Mouse (Mus musculus) C2C12 (cell line): Measurements from ENCODE around the gene Sec22b. TPM values are rescaled to one million over a fixed set of nuclear protein-coding genes. Genes with fewer than 3 reads are reported as not detected.

ENCODE experiments used
- H3K27me3 ChIP-seq: one replicate; pipeline ENCODE4 v1.6.1; 2011; ENCODE audit not compliant: control insufficient read depth, insufficient read depth, insufficient read length
- H3K36me3 ChIP-seq: one replicate; pipeline ENCODE4 v1.6.1; 2011; ENCODE audit not compliant: control insufficient read depth, insufficient read depth
- H3K4me3 ChIP-seq: one replicate; pipeline ENCODE4 v1.5.1; 2011; ENCODE audit warnings: mild to moderate bottlenecking, control low read depth; ENCODE audit not compliant: poor library complexity, insufficient read depth, severe bottlenecking
- H3K79me2 ChIP-seq: one replicate; pipeline ENCODE4 v1.6.1; 2011; ENCODE audit not compliant: control insufficient read depth, insufficient read depth
- H3K79me3 ChIP-seq: one replicate; pipeline ENCODE4 v1.6.1; 2011; ENCODE audit warnings: low read depth, control low read depth
- H3ac ChIP-seq: one replicate; pipeline ENCODE3; 2011; ENCODE audit warnings: low read depth; ENCODE audit not compliant: control insufficient read depth, insufficient read length
- CEBPB ChIP-seq: IDR thresholded peaks from one replicate; pipeline ENCODE4 v1.6.1; 2011; ENCODE audit warnings: low read depth, mild to moderate bottlenecking, control low read depth, moderate library complexity
- CTCF ChIP-seq: IDR thresholded peaks from one replicate; pipeline ENCODE4 v1.5.1; 2011; ENCODE audit not compliant: control insufficient read depth, insufficient read depth, insufficient read length
- FOSL1 ChIP-seq: IDR thresholded peaks from one replicate; pipeline ENCODE4 v1.8.0; 2011; ENCODE audit warnings: mild to moderate bottlenecking, low read length; ENCODE audit not compliant: poor library complexity, insufficient read depth, severe bottlenecking
- MAX ChIP-seq: IDR thresholded peaks from one replicate; pipeline ENCODE4 v1.6.1; 2011; ENCODE audit warnings: mild to moderate bottlenecking, control low read depth
- MYOD1 ChIP-seq: IDR thresholded peaks from one replicate; pipeline ENCODE4 v1.6.1; 2011; ENCODE audit warnings: low read depth; ENCODE audit not compliant: control insufficient read depth, insufficient read length
- MYOG ChIP-seq: IDR thresholded peaks from one replicate; pipeline ENCODE4 v1.6.1; 2011; ENCODE audit not compliant: control insufficient read depth, insufficient read length; ENCODE audit errors: extremely low read depth
- USF1 ChIP-seq: IDR thresholded peaks from one replicate; pipeline ENCODE4 v1.6.1; 2011; ENCODE audit warnings: low read depth, mild to moderate bottlenecking, control low read depth, moderate library complexity
- polyA plus RNA-seq: library from polyadenylated mRNA; unstranded; fragments of >200 nt; fragmentation: generic; extraction: Trizol; gene quantifications from one replicate; pipeline ENCODE4 v1.2.1, GENCODE M21; 2012; ENCODE audit warnings: missing spikeins

The Sec22b gene
- polyA plus RNA-seq, 1 experiment, result 60.0 TPM

- H3K79me2 ChIP-seq, result no peaks in the 10 kb centered on the region
These were observed 21.8 kb upstream of the Sec22b start for GRCm38 (mm10) chr3:97879222-97879621.

GRCm38 (mm10) chr3:97881576-97881975 is 19.4 kb upstream of the Sec22b start:
- TF ChIP-seq CEBPB (no peak), FOSL1 (no peak), MYOG (no peak), MYOD1 (no peak), CTCF (no peak), USF1 (no peak), MAX (no peak)

More at GRCm38 (mm10) chr3:97879222-97879621, 21.8 kb upstream of the Sec22b start:
- no peaks in the 10 kb centered on the region for H3K79me3 ChIP-seq
- TF ChIP-seq MYOG (no peak), MYOD1 (no peak), CEBPB (no peak), CTCF (peak; percentile 65)
- no peak overlapping the region for H3ac ChIP-seq
- no peaks in the 10 kb centered on the region for H3K27me3 ChIP-seq
- no peaks in the 10 kb centered on the region for H3K36me3 ChIP-seq
- no peak overlapping the region for H3K4me3 ChIP-seq

DNA sequence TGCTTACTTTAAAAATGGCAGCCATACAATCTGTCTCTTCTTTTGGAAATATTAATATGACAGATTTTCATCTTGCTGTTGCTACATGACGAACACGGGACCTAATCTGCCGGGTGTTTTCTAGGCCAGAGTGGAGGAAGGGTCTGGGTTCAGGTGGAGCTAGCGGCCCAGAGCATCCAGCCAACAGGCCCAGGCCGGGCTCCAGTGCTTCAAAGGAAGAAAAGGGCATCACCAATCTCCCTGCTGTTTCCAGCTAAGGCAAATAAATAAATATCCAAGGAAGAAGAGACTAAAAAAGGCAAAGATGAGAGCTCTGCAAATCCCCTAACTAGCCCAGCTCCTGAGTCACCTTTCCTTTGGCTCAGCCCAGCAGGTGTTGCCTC is 13.2 kb upstream of the Sec22b start:
- H3K79me2 ChIP-seq, result no peaks in the 10 kb centered on the region
- H3K79me3 ChIP-seq, result no peaks in the 10 kb centered on the region
- TF ChIP-seq MYOG, result no peak
- no peak for TF ChIP-seq MYOD1
- TF ChIP-seq FOSL1, result no peak
- peaks cover 23% of the 10 kb centered on the region for H3K27me3 ChIP-seq
- no peaks in the 10 kb centered on the region for H3K36me3 ChIP-seq
- H3K4me3 ChIP-seq, result no peak overlapping the region
- H3ac ChIP-seq, result no peak overlapping the region

More at GRCm38 (mm10) chr3:97881576-97881975, 19.4 kb upstream of the Sec22b start:
- Histone ChIP-seq H3K4me3 (no peak overlapping the region), H3K36me3 (no peaks in the 10 kb centered on the region), H3K27me3 (no peaks in the 10 kb centered on the region), H3K79me2 (no peaks in the 10 kb centered on the region), H3K79me3 (no peaks in the 10 kb centered on the region), H3ac (no peak overlapping the region)

DNA sequence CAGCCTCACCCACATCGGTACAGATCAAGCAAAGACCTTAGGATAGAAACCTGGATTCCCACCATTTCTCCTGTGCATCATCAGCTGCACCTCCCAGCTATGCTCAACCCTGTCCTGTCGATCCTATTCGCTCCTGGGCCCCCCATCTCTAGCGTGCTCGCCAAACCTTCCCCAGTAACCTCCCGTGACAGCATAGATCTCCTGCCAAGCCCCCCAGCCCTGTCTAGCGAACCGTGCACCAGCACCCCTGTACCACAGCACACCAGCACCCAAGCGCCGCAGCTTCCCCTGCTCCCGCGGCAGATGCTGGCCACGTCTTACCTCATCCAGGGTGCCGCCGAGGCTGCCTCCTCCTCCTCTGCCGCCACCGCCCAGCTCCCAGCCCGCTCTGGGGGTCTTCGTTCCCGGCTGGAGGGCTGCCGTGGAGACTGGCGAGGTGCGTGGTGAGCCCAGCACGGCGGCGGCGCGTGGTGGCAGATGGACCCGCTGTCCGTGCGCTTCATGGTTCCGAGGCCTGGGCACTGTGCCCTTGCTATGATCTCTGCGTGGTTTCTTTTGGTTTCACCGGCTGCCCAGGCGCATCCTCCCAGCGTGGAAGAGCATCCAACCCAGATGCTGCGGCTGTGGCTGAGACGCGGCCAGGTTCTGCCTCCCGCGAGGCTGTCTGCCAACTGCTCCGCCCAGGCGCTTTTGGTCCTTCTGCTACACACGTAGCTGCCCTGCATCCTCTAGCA is 12.7 kb upstream of the Sec22b start, which contains the start of gene Pde4dip:
Gene Pde4dip (minus strand): TSS at position 540 of the 734 bp plus-strand sequence.
- Histone ChIP-seq H3ac (peak within 1 kb of the TSS; percentile 55), H3K4me3 (peak within 1 kb of the TSS; percentile 11), H3K79me3 (no peaks in the 10 kb centered on the region), H3K27me3 (peaks cover 23% of the 10 kb centered on the region), H3K79me2 (no peaks in the 10 kb centered on the region), H3K36me3 (no peaks in the 10 kb centered on the region)
- TF ChIP-seq CTCF, result no peak
- TF ChIP-seq USF1, result no peak
- no peak for TF ChIP-seq FOSL1
- no peak for TF ChIP-seq MYOD1
- TF ChIP-seq MYOG, result no peak
- TF ChIP-seq MAX, result no peak
- TF ChIP-seq CEBPB, result no peak

DNA sequence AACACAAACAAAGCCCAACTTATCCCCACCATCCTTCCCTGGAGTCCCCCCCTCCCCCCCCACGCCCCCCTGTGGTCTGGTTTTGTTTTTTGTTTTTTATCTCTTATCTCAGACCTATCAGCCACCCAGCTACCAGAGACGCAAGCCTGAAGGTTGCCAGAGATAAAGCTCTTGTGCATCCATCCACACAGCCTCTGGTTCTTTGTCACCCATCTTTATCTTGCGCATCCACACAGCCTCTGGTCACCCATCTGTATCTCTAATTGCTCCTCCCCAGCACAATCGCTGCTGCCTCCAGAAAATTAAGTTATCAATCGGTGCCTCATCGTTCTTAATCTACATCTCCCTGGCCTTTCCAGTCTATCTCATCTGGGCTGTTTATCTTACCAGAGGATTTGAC is 10.8 kb upstream of the Sec22b start:
- TF ChIP-seq FOSL1, result no peak
- no peak for TF ChIP-seq MYOG
- no peak for TF ChIP-seq MAX
- no peak for TF ChIP-seq CTCF
- TF ChIP-seq USF1, result no peak
- no peaks in the 10 kb centered on the region for H3K36me3 ChIP-seq
- no peaks in the 10 kb centered on the region for H3K79me2 ChIP-seq
- no peaks in the 10 kb centered on the region for H3K79me3 ChIP-seq
- peaks cover 23% of the 10 kb centered on the region for H3K27me3 ChIP-seq
- H3K4me3 ChIP-seq, result no peak overlapping the region
- H3ac ChIP-seq, result no peak overlapping the region

GRCm38 (mm10) chr3:97894695-97895094 is 6.3 kb upstream of the Sec22b start:
- H3ac ChIP-seq, result no peak overlapping the region
- no peaks in the 10 kb centered on the region for H3K79me2 ChIP-seq
- TF ChIP-seq CTCF, result peak; percentile 12
- TF ChIP-seq CEBPB, result no peak
- no peaks in the 10 kb centered on the region for H3K36me3 ChIP-seq
- no peaks in the 10 kb centered on the region for H3K79me3 ChIP-seq
- H3K4me3 ChIP-seq, result no peak overlapping the region
- H3K27me3 ChIP-seq, result peaks cover 14% of the 10 kb centered on the region
